Mouse (Mus musculus) adrenal gland, postnatal 25 days (tissue): ENCODE measurements around the gene Nbea. TPM values are rescaled to one million over a fixed set of nuclear protein-coding genes. Genes with fewer than 3 reads are reported as not detected.

Experiments
- DNase-seq: peaks from one replicate; pipeline ENCODE4 v3.0.0; 2021; ENCODE audit warnings: mixed read lengths
- total RNA-seq: library from RNA; stranded (reverse); gene quantifications from 2 replicates; pipeline ENCODE4 v1.2.3, GENCODE M21; 2021

The Nbea gene
- total RNA-seq, 1 experiment from 2014 or later = 29.4 TPM

- DNase-seq = no peak
Measured at GRCm38 (mm10) chr3:55828481-55829256, 354.8 kb downstream of the Nbea start.

- no peak for DNase-seq
Measured at GRCm38 (mm10) chr3:55824864-55825263, 358.6 kb downstream of the Nbea start.

- no peak for DNase-seq
Measured at GRCm38 (mm10) chr3:55819598-55819997, 363.9 kb downstream of the Nbea start.

DNA sequence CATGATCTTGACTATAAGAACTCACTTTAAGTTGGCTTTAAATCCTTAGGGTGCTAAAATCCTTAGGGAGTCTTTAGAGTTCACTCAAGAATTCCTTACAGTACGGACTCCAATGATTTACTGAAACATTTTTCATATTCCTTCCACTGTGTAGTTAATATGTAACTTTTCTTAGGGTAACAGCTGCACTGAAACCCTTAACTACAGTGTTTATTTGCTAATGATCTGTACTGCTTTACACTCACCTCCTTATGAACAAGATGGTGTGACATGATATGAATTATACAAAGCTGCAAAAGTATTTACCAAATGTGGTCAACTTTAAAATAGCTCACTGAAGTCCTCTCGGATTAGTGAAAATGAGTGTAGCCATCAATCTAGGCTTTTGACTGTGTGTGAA, 365.4 kb downstream of the Nbea start:
- DNase-seq = no peak

- no peak for DNase-seq
Measured at GRCm38 (mm10) chr3:55816638-55817375, 366.7 kb downstream of the Nbea start.

- no peak for DNase-seq
Measured at GRCm38 (mm10) chr3:55816096-55816495, 367.4 kb downstream of the Nbea start.

GRCm38 (mm10) chr3:55814993-55815625, 368.4 kb downstream of the Nbea start:
- DNase-seq = no peak

DNA sequence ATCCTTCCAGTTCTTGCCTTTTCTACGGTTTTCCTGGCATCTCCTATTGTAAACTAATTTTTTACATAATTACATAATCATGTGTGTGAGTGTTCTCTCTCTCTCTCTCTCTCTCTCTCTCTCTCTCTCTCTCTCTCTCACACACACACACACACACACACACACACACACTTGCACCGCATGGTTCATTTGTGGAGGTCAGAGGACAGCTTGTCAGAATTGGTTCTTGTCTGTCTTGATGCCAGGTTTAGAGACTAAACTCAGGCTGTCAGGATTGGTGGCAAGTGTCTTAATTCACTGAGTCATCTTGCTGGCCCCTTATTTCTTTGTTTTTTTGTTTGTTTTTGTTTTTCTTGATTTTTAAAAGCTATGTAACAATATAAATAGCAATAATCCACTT, 388.7 kb downstream of the Nbea start:
- DNase-seq = no peak

DNA sequence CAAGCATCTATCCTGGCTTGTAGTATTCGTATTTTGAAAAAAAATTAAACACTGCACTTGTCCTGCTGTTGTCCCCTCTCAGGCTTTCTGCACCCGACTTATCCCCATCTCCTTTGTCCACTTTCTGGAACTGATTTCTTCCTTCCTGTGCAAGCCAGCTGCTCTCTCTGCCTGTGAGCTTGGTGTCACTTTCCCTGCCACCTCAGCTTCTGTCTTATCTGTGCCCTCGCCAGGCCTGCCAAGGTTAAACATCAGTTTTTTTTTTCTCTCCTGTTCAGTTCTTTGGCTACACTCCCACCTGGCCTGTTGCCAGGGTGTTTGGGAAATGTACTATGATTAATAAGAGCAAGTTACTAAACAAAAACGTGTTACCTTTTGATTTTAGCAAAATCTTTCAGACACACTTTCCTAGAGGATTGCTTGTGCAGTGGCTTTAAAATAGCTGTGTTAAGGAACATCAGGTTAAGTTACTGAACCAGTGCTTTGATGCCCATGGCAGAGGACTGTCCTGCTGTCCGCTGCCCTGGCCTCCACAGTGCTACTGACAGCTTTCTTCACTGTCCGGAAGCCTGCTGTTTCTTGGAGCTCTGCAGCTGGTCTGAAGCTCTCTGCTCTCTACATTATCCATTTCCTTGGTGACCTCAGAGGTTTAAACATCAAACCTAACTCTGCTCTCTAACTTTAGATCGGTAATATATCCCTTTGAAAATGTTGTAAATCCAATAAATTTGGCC, 389.5 kb downstream of the Nbea start:
- DNase-seq = peak; percentile 92

- no peak for DNase-seq
Measured at GRCm38 (mm10) chr3:55792251-55792650, 391.2 kb downstream of the Nbea start.

DNA sequence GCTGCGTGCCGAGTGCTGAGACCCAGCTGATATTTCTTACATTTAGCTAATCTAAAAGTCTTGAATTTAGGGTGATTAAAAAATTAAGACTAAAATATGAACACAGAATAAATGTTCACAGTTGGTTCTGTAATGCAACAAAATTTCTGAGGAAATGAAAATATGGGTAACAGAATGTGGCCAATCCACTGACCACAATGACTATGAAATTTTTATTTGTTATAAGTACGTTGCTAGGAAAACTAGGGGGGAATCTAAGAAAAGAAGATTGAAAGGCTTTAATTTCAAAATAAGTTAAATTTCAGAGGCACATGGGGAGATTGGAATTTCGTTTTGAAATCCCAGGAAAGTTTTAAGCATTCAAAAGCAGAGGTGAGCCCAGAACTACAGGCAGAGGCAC, 392.9 kb downstream of the Nbea start:
- DNase-seq = no peak

- DNase-seq = no peak
Measured at GRCm38 (mm10) chr3:55789856-55790255, 393.6 kb downstream of the Nbea start.

DNA sequence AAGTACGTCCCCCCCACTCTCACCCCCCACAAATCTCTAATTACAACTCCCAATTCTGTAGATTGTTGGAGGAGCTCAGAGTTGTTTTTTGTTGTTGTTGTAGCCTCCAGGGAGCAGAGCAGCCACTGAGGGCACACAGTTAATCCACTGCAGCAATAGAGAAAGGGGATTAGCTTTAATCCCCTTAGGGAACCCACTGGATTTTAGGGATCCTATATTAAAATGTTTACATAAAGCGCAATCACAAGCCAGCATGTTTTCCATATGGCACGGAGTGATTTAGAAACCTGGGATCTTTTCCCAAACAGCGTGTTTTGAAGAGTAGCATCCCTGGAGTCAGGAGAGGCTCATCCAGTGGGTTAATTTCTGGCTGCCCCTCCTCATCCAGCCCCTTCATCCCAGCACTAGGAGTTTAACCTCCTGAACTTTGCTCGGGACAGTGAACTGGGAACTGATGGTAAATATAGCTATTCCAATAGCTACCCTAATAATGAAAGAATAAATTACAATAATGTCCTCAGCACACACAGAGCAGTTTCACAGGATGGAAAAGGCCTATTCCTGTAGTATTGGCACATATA, 394.8 kb downstream of the Nbea start:
- no peak for DNase-seq

GRCm38 (mm10) chr3:55788214-55788586, 395.3 kb downstream of the Nbea start:
- no peak for DNase-seq

DNA sequence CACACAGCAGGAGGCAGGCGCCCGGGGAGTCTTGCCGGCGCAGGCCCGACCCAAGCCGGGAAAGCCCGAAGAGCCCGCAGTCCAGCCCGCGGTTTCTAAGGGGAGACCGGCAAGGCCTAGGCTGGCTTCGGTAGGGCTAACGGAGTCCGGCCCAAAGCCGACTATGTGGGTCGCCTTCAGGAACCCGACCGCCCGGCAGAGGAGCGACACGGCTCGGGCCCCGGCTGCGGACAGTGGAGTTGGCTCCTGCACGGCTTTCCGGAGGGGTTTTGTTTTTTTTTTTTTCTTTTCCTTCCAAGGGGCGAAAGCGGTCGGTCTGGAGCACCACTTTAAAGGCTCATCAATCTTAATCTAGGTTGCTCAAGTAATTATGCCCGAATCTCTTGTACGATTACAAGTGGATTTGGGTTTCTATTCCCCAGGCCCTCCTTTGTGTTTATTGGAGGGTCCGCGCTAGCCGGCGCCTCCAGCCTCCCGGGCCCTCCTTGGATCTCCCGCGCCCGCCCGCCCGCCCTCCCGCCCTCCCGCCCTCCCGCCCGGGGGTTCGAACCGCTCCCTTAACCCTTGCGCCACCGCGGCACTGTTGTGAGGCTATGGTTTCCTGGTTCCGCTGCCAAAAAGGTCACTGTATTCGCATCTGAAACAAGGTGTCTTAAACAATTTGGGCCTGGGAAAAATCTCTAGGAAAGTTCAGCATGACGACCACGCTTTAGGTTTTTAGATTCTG, 395.9 kb downstream of the Nbea start:
- DNase-seq = peak; percentile 62

- DNase-seq = no peak
Measured at GRCm38 (mm10) chr3:55786835-55787486, 396.5 kb downstream of the Nbea start.

DNA sequence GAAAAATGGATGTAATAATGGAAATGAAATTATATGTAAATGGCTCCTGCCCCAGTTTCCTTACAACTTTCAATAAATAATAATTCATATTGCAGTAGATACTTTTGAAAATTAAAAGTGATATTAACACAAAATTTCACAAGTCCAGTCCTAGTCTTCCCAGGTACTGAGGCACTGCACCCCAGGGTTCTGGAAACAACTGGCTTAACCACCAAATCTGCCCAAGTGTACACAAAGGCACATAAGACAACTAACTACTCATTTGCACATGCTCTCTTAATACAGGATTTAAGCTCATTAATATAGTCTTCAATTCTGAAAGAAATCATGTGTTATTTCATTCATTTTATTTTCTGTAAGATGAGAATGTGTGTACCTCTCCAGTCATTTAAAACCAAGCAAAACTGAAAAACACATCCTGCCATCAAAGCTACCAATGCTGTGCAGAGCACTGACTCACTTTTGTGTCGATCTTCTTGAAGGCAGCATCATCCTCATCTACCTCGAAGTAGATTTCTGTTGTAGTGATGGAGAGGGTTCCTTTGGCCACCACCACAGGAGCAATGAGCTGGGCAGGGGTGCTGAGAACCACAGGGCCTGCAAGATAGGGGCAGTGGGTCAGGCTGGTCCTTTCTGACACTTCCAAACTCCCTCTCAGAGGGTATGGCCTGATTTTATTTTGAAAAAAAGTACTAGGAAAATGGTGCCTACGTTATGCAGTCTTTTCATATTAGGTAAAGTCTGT, 397.3 kb downstream of the Nbea start:
- DNase-seq = no peak

- DNase-seq = no peak
Measured at GRCm38 (mm10) chr3:55785266-55785980, 398.1 kb downstream of the Nbea start.

DNA sequence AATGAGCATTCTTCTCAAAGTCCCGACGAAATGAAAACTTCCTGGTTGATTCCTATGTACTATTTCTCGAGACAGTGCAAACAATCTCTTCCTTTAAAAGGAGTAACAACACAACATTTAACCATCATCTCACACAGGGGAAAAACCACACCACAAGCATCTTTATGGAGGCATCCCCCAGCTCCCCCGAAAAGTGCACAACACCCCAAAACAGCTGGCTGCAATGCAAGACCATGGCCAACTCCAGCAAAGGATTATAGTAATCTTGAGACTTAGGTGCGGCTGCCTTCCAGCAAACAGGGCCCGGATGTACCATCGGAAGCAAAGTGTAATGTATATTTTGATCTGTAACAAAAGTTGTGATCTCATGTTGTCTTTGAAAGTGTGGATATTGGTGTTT, 399.4 kb downstream of the Nbea start:
- DNase-seq = no peak
